Mouse (Mus musculus) heart, adult 2 months (tissue): ENCODE data around the gene Usp22.

Experiments used
- CTCF ChIP-seq: fragments of 200-600 bp; IDR thresholded peaks from 2 replicates; pipeline ENCODE4 v1.8.1; 2022; ENCODE audit warnings: antibody characterized with exemption, mild to moderate bottlenecking, moderate library complexity
- EP300 ChIP-seq: fragments of 200-500 bp; IDR thresholded peaks from 2 replicates; pipeline ENCODE4 v1.6.1; 2011; ENCODE audit warnings: low read depth, low read length, control low read depth; ENCODE audit not compliant: insufficient read depth

- no peak for TF ChIP-seq CTCF
- TF ChIP-seq EP300: no peak
Observed at GRCm38 (mm10) chr11:61110928-61111327, 63.9 kb downstream of the Usp22 start.
